Mouse (Mus musculus) naive thymus-derived CD4-positive, alpha-beta T cell, adult 2 months (primary cell): ENCODE measurements around the gene Rfx8.

Experiments used
- DNase-seq: peaks from one replicate; pipeline ENCODE4 v3.0.0-alpha.2; 2011; ENCODE audit warnings: low read depth

The Rfx8 gene

GRCm38 (mm10) chr1:39734881-39735280 lies 14.1 kb upstream of the Rfx8 start:
- DNase-seq: peak; percentile 62

GRCm38 (mm10) chr1:39734311-39734710 lies 13.5 kb upstream of the Rfx8 start:
- DNase-seq: peak; percentile 56

GRCm38 (mm10) chr1:39733876-39734275 lies 13.1 kb upstream of the Rfx8 start:
- DNase-seq: no peak

GRCm38 (mm10) chr1:39732081-39732480 lies 11.3 kb upstream of the Rfx8 start:
- DNase-seq: no peak

- no peak for DNase-seq
These were observed 10.7 kb upstream of the Rfx8 start for GRCm38 (mm10) chr1:39731543-39731942.

- DNase-seq: no peak
These were observed 10.1 kb upstream of the Rfx8 start for GRCm38 (mm10) chr1:39730868-39731267.

- no peak for DNase-seq
These were observed 9.1 kb upstream of the Rfx8 start for GRCm38 (mm10) chr1:39729919-39730318.

- DNase-seq: no peak
These were observed 542 bp upstream of the Rfx8 start for GRCm38 (mm10) chr1:39721351-39721726.

- no peak for DNase-seq
These were observed 611 bp downstream of the Rfx8 start for GRCm38 (mm10) chr1:39720186-39720585.

GRCm38 (mm10) chr1:39715551-39715950 lies 5.2 kb downstream of the Rfx8 start:
- no peak for DNase-seq

- DNase-seq: no peak
These were observed 6.1 kb downstream of the Rfx8 start for GRCm38 (mm10) chr1:39714729-39715128.

GRCm38 (mm10) chr1:39713842-39714658 lies 6.7 kb downstream of the Rfx8 start:
- DNase-seq: peak; percentile 80

- peak; percentile 53 for DNase-seq
These were observed 7.5 kb downstream of the Rfx8 start for GRCm38 (mm10) chr1:39713300-39713699.

GRCm38 (mm10) chr1:39712261-39712660 lies 8.5 kb downstream of the Rfx8 start:
- no peak for DNase-seq

GRCm38 (mm10) chr1:39710604-39711003 lies 10.2 kb downstream of the Rfx8 start:
- DNase-seq: peak; percentile 28

- DNase-seq: peak; percentile 51
These were observed 10.8 kb downstream of the Rfx8 start for GRCm38 (mm10) chr1:39710016-39710415.

- no peak for DNase-seq
These were observed 12.0 kb downstream of the Rfx8 start for GRCm38 (mm10) chr1:39708778-39709177.

- DNase-seq: peak; percentile 44
These were observed 18.4 kb downstream of the Rfx8 start for GRCm38 (mm10) chr1:39702216-39703046.

GRCm38 (mm10) chr1:39701274-39701602 lies 19.6 kb downstream of the Rfx8 start:
- DNase-seq: no peak

GRCm38 (mm10) chr1:39700599-39701273 lies 20.1 kb downstream of the Rfx8 start:
- DNase-seq: no peak

GRCm38 (mm10) chr1:39698456-39698855 lies 22.3 kb downstream of the Rfx8 start:
- no peak for DNase-seq

GRCm38 (mm10) chr1:39695198-39695597 lies 25.6 kb downstream of the Rfx8 start:
- DNase-seq: no peak

- DNase-seq: no peak
These were observed 26.0 kb downstream of the Rfx8 start for GRCm38 (mm10) chr1:39694756-39695155.
